Mouse (Mus musculus) erythroblast, embryonic 14.5 days (primary cell): Measurements from ENCODE around the gene Rbm4b.

Experiments used
- GATA1 ChIP-seq: IDR thresholded peaks from 2 replicates; pipeline ENCODE4 v1.6.1; 2012; ENCODE audit warnings: low read length, inconsistent platforms, mixed read lengths
- TAL1 ChIP-seq: IDR thresholded peaks from 3 replicates; pipeline ENCODE4 v1.6.1; 2012; ENCODE audit warnings: low read length, inconsistent platforms, mixed read lengths

DNA sequence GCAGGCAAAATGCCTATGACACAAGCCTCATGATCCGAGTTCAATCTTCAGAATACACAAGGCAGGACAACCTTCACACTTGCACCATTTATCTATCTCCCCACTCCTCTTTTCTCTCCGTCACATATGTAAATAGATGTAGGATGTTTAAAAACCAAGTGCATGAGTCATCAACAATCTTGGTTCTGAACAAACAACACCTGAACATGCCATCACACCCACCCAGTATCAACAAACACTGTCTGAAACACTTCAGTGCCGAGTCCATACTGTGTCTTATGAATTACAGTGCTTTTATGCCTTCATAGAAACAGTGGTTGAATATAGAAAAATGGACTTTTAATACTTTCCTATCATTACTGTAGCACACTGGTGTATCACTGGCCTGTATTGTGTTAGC, 16.5 kb downstream of the Rbm4b start:
- TF ChIP-seq GATA1 (no peak), TAL1 (no peak)
